Mouse (Mus musculus) cerebellum, adult 2 months (tissue): Measurements from ENCODE around the gene Rbfox1.

Source experiments
- CTCF ChIP-seq: fragments of 200-500 bp; IDR thresholded peaks from 2 replicates; pipeline ENCODE4 v1.5.1; 2011; ENCODE audit warnings: low read depth, mild to moderate bottlenecking, control low read depth, low read length, moderate library complexity, borderline replicate concordance; ENCODE audit not compliant: insufficient read depth
- POLR2A ChIP-seq: fragments of 200-500 bp; IDR thresholded peaks from 2 replicates; pipeline ENCODE4 v1.6.1; 2011; ENCODE audit warnings: low read length, control low read depth, borderline replicate concordance; ENCODE audit not compliant: insufficient read depth

- TF ChIP-seq CTCF (no peak), POLR2A (no peak)
These were observed 801.1 kb downstream of the Rbfox1 start for GRCm38 (mm10) chr16:6686076-6686757.
